In genomic region chr19:58190947-58191346, GRCm38 (mm10) we compare ENCODE assay signal across 27 mouse cellular contexts.
A peak's percentile ranks its signal among the peaks of the same experiment; 100 is the strongest.
DNase-seq lines count a peak whose midpoint lies in the region; ATAC-seq and TF ChIP-seq lines count a peak whose summit lies in the region.
"Had no signal": no experiment of that assay in that cellular context is flagged by ENCODE, and none has a peak within 500 bp of the region (broad histone marks: within the 10 kb centered on the region; RNA-seq: fewer than 3 reads in every experiment).

No protein-coding gene starts in this region.

- 0 out of 2 replicates have a peak overlapping the region, but pooled peaks have one; percentile 31 for H3K27ac ChIP-seq in limb, embryonic 12.5 days
- no peak overlapping the region for H3K27ac ChIP-seq in thymus, adult 2 months (ENCODE audit: control insufficient read depth, insufficient read depth, low read length)
- H3K27ac ChIP-seq: embryonic facial prominence, embryonic 12.5 days; forebrain, embryonic 12.5 days had no signal

- no peak overlapping the region for H3K9ac ChIP-seq in limb, embryonic 12.5 days (replicated peaks)
- H3K9ac ChIP-seq: embryonic facial prominence, embryonic 12.5 days; forebrain, embryonic 12.5 days; forebrain, postnatal 0 days had no signal

- H3K4me1 ChIP-seq in limb, embryonic 12.5 days (replicated peaks) = peaks cover 22% of the 10 kb centered on the region
- peaks cover 13% of the 10 kb centered on the region for H3K4me1 ChIP-seq in thymus, adult 2 months (replicated peaks; ENCODE audit: control insufficient read depth, insufficient read depth, low read length)
- H3K4me1 ChIP-seq: forebrain, embryonic 12.5 days had no signal

- peak; percentile 62 for ATAC-seq in common myeloid progenitor, adult 5-6 weeks (replicated peaks; ENCODE audit: low read depth, poor library complexity, severe bottlenecking)
- peak; percentile 59 to 60 for ATAC-seq in hematopoietic stem cell, adult 5-6 weeks (replicated peaks in 1 of 2; ENCODE audit: insufficient read depth in 1 of 2, low FRiP score in 2 of 2, low TSS enrichment in 1 of 2, low read depth in 1 of 2, poor library complexity in 2 of 2, severe bottlenecking in 2 of 2)
- ATAC-seq in limb, embryonic 12.5 days (ENCODE audit: insufficient number of reproducible peaks, insufficient read depth, low FRiP score, low TSS enrichment, low read depth) = no peak
- ATAC-seq: activated CD4-positive, CD25-positive, alpha-beta regulatory T cell, adult 4 months; CD4-positive, CD25-positive, alpha-beta regulatory T cell, adult 4 months; forebrain, embryonic 14.5 days; forebrain, postnatal 0 days; Patski had no signal

- no peak for TF ChIP-seq CTCF in thymus, adult 2 months (IDR thresholded peaks at IDR 0.05; ENCODE audit: borderline replicate concordance, control insufficient read depth, extremely low read depth, insufficient read depth, low read length, poor library complexity)

- no peak overlapping the region for H3K4me2 ChIP-seq in limb, embryonic 12.5 days
- H3K4me2 ChIP-seq: embryonic facial prominence, embryonic 12.5 days; forebrain, embryonic 12.5 days had no signal

- no peak for TF ChIP-seq POLR2A in thymus, adult 2 months (IDR thresholded peaks at IDR 0.05; ENCODE audit: control insufficient read depth, extremely low read depth, insufficient read depth, low read length, poor library complexity)

- no peak overlapping the region for H3K4me3 ChIP-seq in limb, embryonic 12.5 days (replicated peaks)
- no peak overlapping the region for H3K4me3 ChIP-seq in thymus, adult 2 months (ENCODE audit: control insufficient read depth, insufficient read depth, low read length)
- H3K4me3 ChIP-seq: embryonic facial prominence, embryonic 12.5 days; forebrain, embryonic 12.5 days had no signal

- intact Hi-C loops in heart, postnatal 25 days (cut with DNase I) = no loop called here

- peaks cover 4% of the 10 kb centered on the region; the same call in 1 of the 2 replicates for H3K9me3 ChIP-seq in limb, embryonic 12.5 days
- H3K9me3 ChIP-seq: embryonic facial prominence, embryonic 12.5 days; forebrain, embryonic 12.5 days had no signal

- 48% methylated on average over 2 of the region's 2 CpGs for WGBS in limb, embryonic 12.5 days
- 11% methylated on average over 2 of the region's 2 CpGs for WGBS in thymus, adult 2 months

- H3K27me3 ChIP-seq in limb, embryonic 12.5 days = no peaks in the 10 kb centered on the region; the same call in 1 of the 2 replicates
- no peaks in the 10 kb centered on the region for H3K27me3 ChIP-seq in thymus, adult 2 months (ENCODE audit: control insufficient read depth, insufficient read depth, low read length)
- H3K27me3 ChIP-seq: CH12.LX; embryonic facial prominence, embryonic 12.5 days had no signal

- DNase-seq in 416B (ENCODE audit: low read depth) = peak; percentile 47
- no peak for DNase-seq in layer of hippocampus, adult 9-11 months
- DNase-seq in thymus, adult 2 months = no peak
- DNase-seq in layer of hippocampus, postnatal 36 days = no peak
- DNase-seq in heart, postnatal 25 days (ENCODE audit: low spot score) = no peak
- DNase-seq: adrenal gland, adult 8-10 months; adrenal gland, postnatal 14 days; adrenal gland, postnatal 36 days; B cell, adult 2 months; cerebellum, adult 11-12 months; cerebellum, adult 2 months; cerebellum, adult 9-10 months; cerebellum, postnatal 10 days; cerebellum, postnatal 25 days; embryo, embryonic 11 days; forebrain, postnatal 0 days had no signal

- no peaks in the 10 kb centered on the region for H3K36me3 ChIP-seq in limb, embryonic 12.5 days
- H3K36me3 ChIP-seq in thymus, adult 2 months (ENCODE audit: control insufficient read depth, insufficient read depth, low read length) = no peaks in the 10 kb centered on the region
- H3K36me3 ChIP-seq: embryonic facial prominence, embryonic 12.5 days; forebrain, embryonic 12.5 days; G1E had no signal
